Mouse (Mus musculus): Measurements from ENCODE around the gene Gm20388. TPM values are rescaled to one million over a fixed set of nuclear protein-coding genes. Genes with fewer than 3 reads are reported as not detected.

Gene Gm20388
- polyA plus RNA-seq, 1 experiment from 2014 or later, result not detected

- 76% methylated on average over 8 of the region's 8 CpGs for WGBS
- ATAC-seq (ENCODE audit: extremely low read depth, insufficient number of reproducible peaks, low FRiP score, low TSS enrichment), result no peak
Measured at GRCm38 (mm10) chr8:124045856-124046255, 4135.2 kb downstream of the Gm20388 start.

GRCm38 (mm10) chr8:124052110-124052509, 4141.5 kb downstream of the Gm20388 start:
- Histone ChIP-seq H3K9me3 (no peaks in the 10 kb centered on the region), H3K4me3 (no peak overlapping the region), H3K9ac (no peak overlapping the region), H3K27me3 (replicated peaks) (peaks cover 23% of the 10 kb centered on the region), H3K36me3 (peaks cover 27% of the 10 kb centered on the region), H3K27ac (replicated peaks) (no peak overlapping the region), H3K4me2 (no peak overlapping the region), H3K4me1 (peaks cover 6% of the 10 kb centered on the region; the same call in 1 of the 2 replicates)
- ATAC-seq (ENCODE audit: extremely low read depth, insufficient number of reproducible peaks, low FRiP score, low TSS enrichment), result no peak
- 21% methylated on average over 3 of the region's 3 CpGs for WGBS

More at GRCm38 (mm10) chr8:124045856-124046255, 4135.2 kb downstream of the Gm20388 start:
- Histone ChIP-seq H3K9ac (no peak overlapping the region), H3K9me3 (no peaks in the 10 kb centered on the region), H3K36me3 (peaks cover 78% of the 10 kb centered on the region), H3K4me1 (no peaks in the 10 kb centered on the region), H3K27me3 (replicated peaks) (no peaks in the 10 kb centered on the region), H3K4me2 (no peak overlapping the region), H3K4me3 (no peak overlapping the region), H3K27ac (replicated peaks) (no peak overlapping the region)

DNA sequence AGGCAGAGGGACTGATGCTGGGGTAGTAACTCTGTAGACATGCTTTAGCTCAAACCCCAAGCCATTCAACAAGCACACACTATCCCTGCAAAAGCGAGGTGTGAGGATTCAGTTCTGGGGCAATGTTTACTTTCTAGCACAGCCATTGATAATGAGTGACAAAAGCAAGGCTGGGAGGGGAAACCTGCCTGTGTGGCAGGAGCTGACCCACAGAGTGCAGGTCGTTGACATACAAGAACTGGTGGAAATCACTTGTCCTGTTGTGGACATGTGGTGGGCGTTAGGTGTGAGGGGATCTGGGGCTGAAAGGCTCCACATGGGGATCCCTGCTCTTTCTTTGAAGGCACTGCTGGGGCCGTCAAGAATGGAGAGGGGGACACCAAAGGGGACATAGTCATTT, 4141.9 kb downstream of the Gm20388 start:
- H3K27me3 ChIP-seq (replicated peaks), result peaks cover 28% of the 10 kb centered on the region
- H3K4me1 ChIP-seq, result peaks cover 6% of the 10 kb centered on the region; the same call in 1 of the 2 replicates
- no peak overlapping the region for H3K4me2 ChIP-seq
- ATAC-seq (ENCODE audit: extremely low read depth, insufficient number of reproducible peaks, low FRiP score, low TSS enrichment), result no peak
- H3K36me3 ChIP-seq, result peaks cover 22% of the 10 kb centered on the region
- H3K9ac ChIP-seq, result no peak overlapping the region
- H3K4me3 ChIP-seq, result no peak overlapping the region
- WGBS, result 45% methylated on average over 4 of the region's 4 CpGs
- H3K27ac ChIP-seq (replicated peaks), result no peak overlapping the region
- no peaks in the 10 kb centered on the region for H3K9me3 ChIP-seq

DNA sequence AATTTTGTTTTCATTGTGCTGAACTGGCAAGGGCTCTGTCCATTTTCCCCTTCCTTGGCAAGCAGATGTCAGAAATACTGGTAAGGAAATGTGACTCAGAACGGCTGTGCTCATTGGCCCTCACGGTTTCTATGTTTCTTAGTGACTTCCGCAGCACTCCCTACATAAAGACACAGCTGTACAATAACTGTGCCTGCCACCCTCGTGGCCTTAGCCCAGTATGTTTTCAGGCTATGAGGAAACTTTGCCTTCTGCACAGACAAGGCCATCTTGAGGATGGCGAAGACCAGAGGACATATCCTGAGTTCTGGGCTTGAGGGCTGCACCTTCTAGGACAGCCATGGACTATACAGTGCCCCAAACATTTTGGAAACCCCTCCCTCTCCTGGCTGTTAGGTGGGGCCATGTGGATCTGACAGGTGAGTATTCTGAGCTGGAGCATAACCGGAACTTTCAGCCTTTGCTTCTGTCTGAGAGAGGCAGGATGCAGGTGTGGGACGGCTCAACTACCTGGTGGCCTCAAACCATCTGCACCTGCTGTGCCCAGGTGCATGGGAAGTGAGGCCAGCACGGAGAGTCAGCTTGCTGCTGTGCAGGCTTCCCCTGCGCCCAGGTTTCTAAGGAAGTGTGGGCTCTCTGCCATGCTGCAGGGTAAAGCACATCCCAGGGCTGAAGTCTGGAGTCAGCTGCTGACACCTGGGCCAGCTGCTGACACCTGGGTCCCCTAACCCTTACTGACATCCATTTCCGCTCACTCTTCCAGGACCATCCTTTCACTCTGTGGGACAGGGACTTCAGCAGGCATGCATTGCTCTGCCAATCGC, 4146.4 kb downstream of the Gm20388 start:
- H3K4me1 ChIP-seq, result peaks cover 6% of the 10 kb centered on the region; the same call in 1 of the 2 replicates
- H3K36me3 ChIP-seq, result no peaks in the 10 kb centered on the region
- H3K9me3 ChIP-seq, result no peaks in the 10 kb centered on the region
- no peak overlapping the region for H3K27ac ChIP-seq (replicated peaks)
- H3K4me3 ChIP-seq, result no peak overlapping the region
- H3K4me2 ChIP-seq, result no peak overlapping the region
- 78% methylated on average over 11 of the region's 11 CpGs for WGBS
- no peak overlapping the region for H3K9ac ChIP-seq
- H3K27me3 ChIP-seq (replicated peaks), result peaks cover 28% of the 10 kb centered on the region
- no peak for ATAC-seq (ENCODE audit: extremely low read depth, insufficient number of reproducible peaks, low FRiP score, low TSS enrichment)

DNA sequence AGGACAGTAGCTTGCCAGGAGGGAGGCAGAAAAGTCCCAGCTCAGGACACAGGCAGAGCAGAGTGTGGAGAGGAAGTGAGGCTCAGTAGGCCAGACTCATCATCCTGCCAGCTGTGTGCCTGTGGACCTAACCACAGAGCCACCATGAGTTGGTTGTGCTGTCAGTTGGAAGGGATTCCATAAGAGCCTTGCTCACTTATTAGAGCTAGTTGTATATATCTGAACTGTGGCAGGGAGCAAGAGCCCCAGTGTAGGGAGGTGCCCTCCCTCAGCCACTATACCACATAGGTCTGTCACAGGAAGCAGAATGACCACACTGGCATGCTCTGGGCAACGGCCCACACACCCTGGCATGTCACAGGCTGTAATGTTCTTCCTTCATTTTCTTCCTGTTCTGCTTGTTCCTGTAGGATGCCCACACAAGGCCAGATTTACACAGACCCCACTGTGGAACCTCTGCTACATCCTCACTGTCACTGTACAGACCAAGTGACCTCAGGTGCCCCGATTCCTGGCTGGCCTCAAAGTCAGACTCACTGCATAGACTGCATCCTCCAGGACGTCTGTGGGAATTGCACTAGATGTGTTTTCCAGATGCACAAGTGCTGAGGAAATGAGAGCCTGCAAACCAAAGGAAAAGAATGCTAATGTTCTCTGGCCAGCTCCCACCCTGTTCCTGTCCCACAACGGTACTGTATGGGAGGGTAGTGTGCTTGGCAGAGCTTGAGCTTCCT, 4155.9 kb downstream of the Gm20388 start:
- peak overlapping the region; percentile 47; the same call in 1 of the 2 replicates for H3K27ac ChIP-seq (replicated peaks)
- H3K4me3 ChIP-seq, result no peak overlapping the region
- no peak overlapping the region for H3K4me2 ChIP-seq
- no peak; the same call in 1 of the 2 replicates for ATAC-seq (ENCODE audit: extremely low read depth, insufficient number of reproducible peaks, low FRiP score, low TSS enrichment)
- H3K27me3 ChIP-seq (replicated peaks), result peaks cover 9% of the 10 kb centered on the region
- no peaks in the 10 kb centered on the region for H3K36me3 ChIP-seq
- H3K9ac ChIP-seq, result no peak overlapping the region
- 45% methylated on average over 4 of the region's 4 CpGs for WGBS
- H3K9me3 ChIP-seq, result no peaks in the 10 kb centered on the region
- peaks cover 32% of the 10 kb centered on the region for H3K4me1 ChIP-seq

GRCm38 (mm10) chr8:124067059-124067750, 4156.6 kb downstream of the Gm20388 start:
- Histone ChIP-seq H3K36me3 (no peaks in the 10 kb centered on the region), H3K4me2 (no peak overlapping the region), H3K27me3 (replicated peaks) (peaks cover 15% of the 10 kb centered on the region), H3K27ac (replicated peaks) (no peak overlapping the region), H3K9ac (no peak overlapping the region), H3K4me3 (no peak overlapping the region), H3K4me1 (peaks cover 32% of the 10 kb centered on the region), H3K9me3 (no peaks in the 10 kb centered on the region)
- ATAC-seq (ENCODE audit: extremely low read depth, insufficient number of reproducible peaks, low FRiP score, low TSS enrichment), result no peak
- 59% methylated on average over 4 of the region's 4 CpGs for WGBS

DNA sequence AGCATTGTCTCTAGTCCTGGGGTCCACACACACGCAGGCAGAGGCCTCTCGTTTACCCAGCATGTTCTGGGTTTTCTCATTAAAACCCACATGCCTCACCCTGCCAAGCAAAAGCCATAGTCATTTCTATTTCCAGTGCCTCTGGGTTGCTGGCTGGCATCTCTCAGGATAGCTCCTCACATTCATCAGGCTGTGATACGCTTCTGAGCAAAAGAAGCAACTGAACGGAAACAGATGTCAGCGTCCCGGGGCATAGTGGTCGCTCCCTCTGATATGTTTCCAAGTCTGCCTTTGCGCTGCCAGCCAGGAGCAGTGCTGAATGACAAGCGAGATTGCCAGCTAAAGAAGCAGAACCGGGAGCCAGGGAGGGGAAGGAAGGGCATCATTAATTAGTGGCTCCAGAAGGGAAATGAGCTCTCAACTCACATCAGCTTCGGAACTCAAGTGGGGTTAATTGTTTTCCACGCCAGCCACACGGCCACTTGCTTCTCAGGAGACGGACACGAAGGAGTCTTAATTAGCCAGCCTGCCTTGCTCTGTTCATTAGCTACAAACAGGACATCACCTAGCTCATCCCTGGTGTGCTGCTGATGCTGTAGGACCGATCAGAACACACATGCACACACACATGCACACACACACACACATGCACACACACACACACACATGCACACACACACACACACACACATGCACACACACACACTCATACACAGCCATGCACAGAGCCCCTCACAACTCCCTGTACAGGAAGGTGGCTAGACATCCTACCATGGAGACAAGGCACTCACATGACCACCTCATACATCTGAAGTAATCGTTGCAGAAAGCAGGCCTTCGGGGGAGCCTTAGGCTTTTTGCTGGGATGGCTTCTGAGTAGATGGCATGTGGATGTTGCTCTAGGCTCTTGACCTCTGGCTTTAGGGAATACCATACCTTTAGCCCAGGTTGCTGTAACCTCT, 4160.0 kb downstream of the Gm20388 start:
- no peaks in the 10 kb centered on the region for H3K9me3 ChIP-seq
- peak overlapping the region; percentile 16 for H3K4me2 ChIP-seq
- H3K4me3 ChIP-seq, result no peak overlapping the region
- H3K36me3 ChIP-seq, result no peaks in the 10 kb centered on the region
- H3K4me1 ChIP-seq, result peaks cover 34% of the 10 kb centered on the region
- WGBS, result 33% methylated on average over 18 of the region's 18 CpGs
- ATAC-seq (ENCODE audit: extremely low read depth, insufficient number of reproducible peaks, low FRiP score, low TSS enrichment), result no peak
- peaks cover 24% of the 10 kb centered on the region for H3K27me3 ChIP-seq (replicated peaks)
- no peak overlapping the region; the same call in 1 of the 2 replicates for H3K27ac ChIP-seq (replicated peaks)
- no peak overlapping the region for H3K9ac ChIP-seq

- H3K4me2 ChIP-seq, result no peak overlapping the region
- no peak overlapping the region for H3K9ac ChIP-seq
- H3K27ac ChIP-seq (replicated peaks), result no peak overlapping the region
- H3K9me3 ChIP-seq, result no peaks in the 10 kb centered on the region
- H3K27me3 ChIP-seq (replicated peaks), result peaks cover 35% of the 10 kb centered on the region
- H3K4me1 ChIP-seq, result peaks cover 35% of the 10 kb centered on the region
- WGBS, result 62% methylated on average over 8 of the region's 8 CpGs
- no peak overlapping the region for H3K4me3 ChIP-seq
- ATAC-seq (ENCODE audit: extremely low read depth, insufficient number of reproducible peaks, low FRiP score, low TSS enrichment), result no peak
- no peaks in the 10 kb centered on the region for H3K36me3 ChIP-seq
Measured at GRCm38 (mm10) chr8:124075977-124076376, 4165.3 kb downstream of the Gm20388 start.

- H3K27ac ChIP-seq (replicated peaks), result no peak overlapping the region
- 62% methylated on average over 3 of the region's 3 CpGs for WGBS
Measured at GRCm38 (mm10) chr8:124076416-124076815, 4165.8 kb downstream of the Gm20388 start.

DNA sequence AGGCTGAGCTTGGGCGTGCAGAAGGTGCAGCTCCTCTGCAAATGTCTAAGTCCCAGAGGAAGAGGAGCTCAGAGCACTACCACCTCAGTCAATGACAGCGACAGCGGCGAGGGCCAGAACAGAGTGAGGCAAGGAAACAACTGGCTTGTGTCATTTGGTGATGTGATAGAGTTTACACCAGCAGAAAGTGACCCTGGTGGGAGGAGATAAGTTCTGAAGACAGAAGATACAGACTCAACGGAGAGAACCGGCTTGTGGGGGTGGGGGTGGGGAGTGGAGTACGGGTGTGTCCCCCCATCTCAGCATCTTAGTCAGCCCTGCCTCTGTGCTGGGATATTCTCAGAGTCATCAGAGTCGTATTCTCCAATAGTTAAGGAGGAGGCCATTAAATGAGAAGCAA, 4166.7 kb downstream of the Gm20388 start:
- H3K4me2 ChIP-seq, result no peak overlapping the region
- H3K4me3 ChIP-seq, result no peak overlapping the region
- no peak overlapping the region for H3K27ac ChIP-seq (replicated peaks)
- no peaks in the 10 kb centered on the region for H3K9me3 ChIP-seq
- peaks cover 23% of the 10 kb centered on the region; the same call in 1 of the 2 replicates for H3K27me3 ChIP-seq (replicated peaks)
- H3K9ac ChIP-seq, result no peak overlapping the region
- no peaks in the 10 kb centered on the region for H3K36me3 ChIP-seq
- H3K4me1 ChIP-seq, result peaks cover 36% of the 10 kb centered on the region
- 45% methylated on average over 8 of the region's 8 CpGs for WGBS
- no peak for ATAC-seq (ENCODE audit: extremely low read depth, insufficient number of reproducible peaks, low FRiP score, low TSS enrichment)

More at GRCm38 (mm10) chr8:124076416-124076815, 4165.8 kb downstream of the Gm20388 start:
- peaks cover 32% of the 10 kb centered on the region for H3K27me3 ChIP-seq (replicated peaks)
- H3K4me3 ChIP-seq, result no peak overlapping the region
- peaks cover 36% of the 10 kb centered on the region for H3K4me1 ChIP-seq
- no peaks in the 10 kb centered on the region for H3K9me3 ChIP-seq
- H3K4me2 ChIP-seq, result no peak overlapping the region
- no peak overlapping the region for H3K9ac ChIP-seq
- ATAC-seq (ENCODE audit: extremely low read depth, insufficient number of reproducible peaks, low FRiP score, low TSS enrichment), result no peak
- H3K36me3 ChIP-seq, result no peaks in the 10 kb centered on the region

All from heart, embryonic 13.5 days (tissue).